Mouse (Mus musculus) urinary bladder, postnatal 10 days (tissue): ENCODE data around the gene Clock.

Source experiments
- DNase-seq: peaks from one replicate; pipeline ENCODE4 v3.0.0; 2022; ENCODE audit warnings: low spot score

Gene Clock

DNA sequence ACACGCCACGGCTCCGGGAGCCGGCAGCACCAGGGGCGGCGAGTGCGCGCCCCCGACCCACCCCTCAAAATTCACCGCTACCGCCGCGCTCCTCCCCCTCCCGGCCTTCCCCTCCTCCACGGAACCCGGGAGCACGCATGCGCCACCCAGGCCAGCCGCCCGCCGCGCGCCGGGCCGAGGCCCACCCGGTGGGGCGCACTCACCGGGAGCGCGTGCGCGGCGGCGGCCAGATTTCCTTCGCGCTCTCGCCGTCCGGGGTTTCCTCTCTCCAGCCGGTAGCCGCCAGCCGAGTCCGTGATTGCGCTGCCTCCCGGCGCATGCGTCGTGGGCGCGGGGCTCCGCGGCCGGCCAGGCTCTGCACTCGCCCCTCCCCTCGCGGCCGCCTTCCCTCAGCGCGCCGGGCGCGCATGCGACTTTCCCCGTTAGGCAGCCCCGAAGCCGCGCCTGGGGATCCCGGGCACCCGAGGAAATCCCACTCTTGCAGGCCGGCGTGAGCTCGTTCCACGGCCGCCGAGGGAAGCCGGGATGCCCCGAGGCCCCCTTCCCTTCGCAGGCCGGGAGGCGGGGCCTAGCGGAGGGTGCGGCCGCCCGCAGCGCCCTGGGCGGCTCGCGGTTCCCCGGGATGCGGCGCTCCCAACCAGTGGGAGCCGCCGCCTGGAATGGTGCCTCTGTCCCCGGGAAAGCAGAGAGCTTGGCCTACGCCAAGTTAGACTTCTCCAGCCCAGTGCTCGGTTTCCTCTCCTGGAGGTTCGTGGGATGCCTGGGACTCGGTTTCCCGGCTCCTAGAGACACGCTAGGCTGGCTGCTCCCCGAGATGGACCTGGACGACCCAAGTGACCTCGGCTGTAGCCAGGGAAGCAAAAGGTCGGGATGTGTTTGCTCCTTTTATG lies at the start of gene Clock:
TSS of gene Clock (minus strand) at position 341 of the 890 bp plus-strand sequence.
- DNase-seq = peak; percentile 40

GRCm38 (mm10) chr5:76351953-76352611 lies 47.5 kb upstream of the Clock start:
- no peak for DNase-seq

DNA sequence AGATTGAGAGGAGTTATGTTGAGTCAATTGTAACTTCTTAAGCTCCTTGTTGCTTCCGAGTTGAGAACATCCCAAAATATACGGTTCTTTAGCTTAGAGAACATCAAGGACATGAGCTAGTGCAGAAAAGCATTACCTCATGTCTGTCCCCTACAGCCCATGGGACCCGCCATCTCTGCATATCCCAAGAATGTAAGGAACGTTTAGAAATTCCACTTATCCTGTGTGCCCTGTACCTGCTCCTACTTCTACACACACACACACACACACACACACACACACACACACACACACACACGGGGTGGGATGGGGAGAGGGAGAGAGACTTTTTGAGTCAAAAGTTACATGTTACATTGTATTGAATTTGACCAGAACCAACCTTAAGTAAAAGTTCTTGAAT lies 46.9 kb upstream of the Clock start:
- no peak for DNase-seq

- DNase-seq = no peak
Observed at GRCm38 (mm10) chr5:76346137-76346536, 41.5 kb upstream of the Clock start.

DNA sequence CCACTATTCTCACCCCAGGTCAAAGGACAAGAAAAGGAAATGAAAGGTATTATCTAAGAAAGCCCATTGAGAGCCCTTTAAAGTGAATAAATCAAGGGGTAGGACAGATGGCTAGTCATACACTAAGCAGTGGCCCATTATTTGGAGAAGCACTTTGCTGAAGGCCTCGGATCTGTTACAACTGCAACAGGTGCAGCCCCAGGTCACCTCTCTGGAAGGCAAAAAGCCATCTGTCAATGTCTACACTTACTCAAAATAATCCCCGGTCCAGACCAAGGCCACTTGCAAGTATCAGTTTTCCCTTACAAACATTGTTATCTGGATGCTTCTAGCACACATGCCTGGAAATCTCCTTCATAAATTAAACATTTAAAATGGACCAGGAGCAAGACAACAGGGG lies 36.3 kb upstream of the Clock start:
- DNase-seq = no peak

- DNase-seq = no peak
Observed at GRCm38 (mm10) chr5:76337100-76337499, 32.5 kb upstream of the Clock start.

DNA sequence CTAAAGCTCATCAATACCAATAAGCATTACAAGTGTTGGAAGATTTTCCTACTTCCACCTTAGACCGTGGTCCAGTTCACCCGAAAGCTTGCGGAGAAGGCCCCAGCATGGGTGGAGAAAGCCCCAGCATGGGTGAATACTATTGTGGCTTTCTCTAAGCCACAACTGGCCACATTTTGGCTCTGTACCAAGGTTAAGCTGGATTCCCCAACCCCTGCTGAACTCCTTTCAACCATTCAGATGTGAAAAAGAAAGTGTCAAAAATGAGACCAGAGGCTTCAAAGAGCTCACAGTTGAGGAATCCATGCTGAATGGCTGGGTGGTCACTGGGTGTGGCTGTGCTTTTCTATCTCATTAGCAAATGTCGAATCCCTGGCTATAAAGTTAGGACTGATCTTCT lies 29.2 kb upstream of the Clock start:
- DNase-seq = no peak

- DNase-seq = no peak
Observed at GRCm38 (mm10) chr5:76330953-76331352, 26.4 kb upstream of the Clock start, which contains the start of gene Pdcl2. Gene Pdcl2, minus strand, starts transcription at chr5:76331156.

DNA sequence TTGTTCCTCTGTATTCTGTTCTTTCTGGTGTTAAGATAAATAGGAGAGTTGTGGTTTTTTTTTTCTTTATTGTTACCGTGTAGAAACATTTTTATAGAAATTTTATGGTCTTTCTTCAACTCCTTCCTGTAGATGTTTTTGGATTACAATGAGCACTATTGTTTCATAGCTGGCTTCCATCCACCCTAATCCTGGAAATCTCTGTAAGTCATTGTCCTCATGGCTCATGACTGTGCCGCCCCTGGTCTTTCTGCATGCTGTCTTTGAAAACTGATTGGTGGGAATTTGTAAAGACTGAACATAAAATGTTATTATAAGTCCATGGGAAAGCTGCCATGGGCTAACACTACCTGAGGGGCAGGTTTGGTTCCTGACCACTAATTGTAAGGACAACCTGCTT lies 22.7 kb upstream of the Clock start:
- DNase-seq = no peak

- DNase-seq = no peak
Observed at GRCm38 (mm10) chr5:76325113-76325512, 20.5 kb upstream of the Clock start.

DNA sequence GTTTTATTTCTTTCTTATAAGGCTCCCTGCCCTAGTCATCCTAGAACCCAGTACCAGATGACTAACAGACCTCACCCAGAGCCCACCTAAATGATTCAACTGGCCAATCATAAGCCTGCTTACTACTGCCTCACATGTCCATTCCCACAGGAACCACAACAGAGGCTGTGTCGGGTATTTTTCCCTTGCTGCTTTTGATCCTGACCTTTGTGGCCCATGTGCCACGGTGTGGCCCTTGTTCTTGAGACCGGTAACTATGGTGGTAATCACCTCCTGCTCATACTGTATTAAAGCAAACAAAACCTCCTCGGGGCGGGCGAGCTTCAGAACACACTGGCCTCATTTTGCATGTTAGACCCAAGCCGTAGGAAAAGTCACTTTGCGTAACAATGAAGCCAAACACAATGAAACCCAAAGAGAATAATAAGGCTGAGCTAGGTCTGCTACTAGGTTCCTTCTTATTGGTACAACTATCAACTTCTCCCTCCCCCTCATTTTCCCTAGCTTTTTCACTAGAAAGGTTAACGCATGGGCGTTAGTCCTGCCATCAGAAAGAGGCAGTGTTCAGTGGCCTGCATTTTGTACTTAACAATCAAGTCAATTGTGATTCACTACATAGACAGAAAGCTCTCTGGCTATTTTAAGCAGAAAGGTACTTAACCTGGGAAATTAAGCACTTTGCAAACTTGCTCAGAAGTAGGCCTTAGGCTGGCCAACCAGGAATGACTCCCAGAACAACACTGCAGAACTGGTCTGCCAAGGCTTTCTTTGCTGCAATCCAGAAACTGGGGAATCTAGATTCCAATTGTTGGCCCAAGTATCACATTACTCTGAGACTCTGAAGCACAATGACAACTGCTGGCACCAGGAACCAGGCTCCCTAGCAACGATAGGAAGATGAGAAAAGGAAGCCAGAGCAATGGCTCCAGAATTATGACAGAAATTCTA lies 16.9 kb upstream of the Clock start:
- no peak for DNase-seq

DNA sequence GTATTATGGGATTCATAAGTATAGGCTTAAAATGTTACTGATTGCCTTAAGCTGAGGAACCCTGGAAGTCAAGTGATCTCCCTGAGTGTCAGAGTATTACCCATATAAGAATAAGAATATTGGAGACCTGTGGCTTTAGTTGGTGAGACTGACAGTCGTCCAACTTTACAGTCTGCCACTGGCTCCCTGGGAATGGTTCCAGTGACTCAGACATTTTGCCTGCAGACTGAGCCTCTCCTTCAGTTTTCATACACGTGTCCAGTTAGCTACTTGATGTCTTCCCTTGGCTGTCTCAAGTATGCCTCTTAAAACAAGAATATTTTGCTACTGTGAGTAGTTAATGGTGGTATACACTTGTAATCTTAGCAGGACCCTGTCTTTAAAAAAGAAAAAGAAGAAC lies 3.6 kb upstream of the Clock start:
- no peak for DNase-seq

GRCm38 (mm10) chr5:76306261-76306660 lies 1.7 kb upstream of the Clock start:
- no peak for DNase-seq

DNA sequence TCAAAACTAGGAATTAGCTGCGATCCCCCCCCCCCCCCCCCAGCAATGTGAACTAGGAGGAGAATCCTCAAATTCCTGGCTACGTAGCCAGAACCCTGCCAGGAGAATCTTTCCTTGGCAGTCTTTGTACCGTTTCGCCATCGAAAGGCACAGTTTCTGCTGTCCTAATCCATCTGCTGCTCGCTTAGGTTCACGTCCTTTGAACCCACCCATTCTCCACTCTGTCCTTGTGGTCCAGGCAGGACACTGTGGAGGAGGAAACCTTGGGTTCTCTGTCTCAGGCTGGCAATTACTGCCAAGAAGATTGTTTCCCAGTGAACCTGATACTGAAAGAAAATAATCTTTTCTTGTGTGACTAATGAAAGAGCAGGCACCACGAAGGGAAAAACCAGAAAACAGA lies 1.0 kb upstream of the Clock start:
- DNase-seq = no peak

DNA sequence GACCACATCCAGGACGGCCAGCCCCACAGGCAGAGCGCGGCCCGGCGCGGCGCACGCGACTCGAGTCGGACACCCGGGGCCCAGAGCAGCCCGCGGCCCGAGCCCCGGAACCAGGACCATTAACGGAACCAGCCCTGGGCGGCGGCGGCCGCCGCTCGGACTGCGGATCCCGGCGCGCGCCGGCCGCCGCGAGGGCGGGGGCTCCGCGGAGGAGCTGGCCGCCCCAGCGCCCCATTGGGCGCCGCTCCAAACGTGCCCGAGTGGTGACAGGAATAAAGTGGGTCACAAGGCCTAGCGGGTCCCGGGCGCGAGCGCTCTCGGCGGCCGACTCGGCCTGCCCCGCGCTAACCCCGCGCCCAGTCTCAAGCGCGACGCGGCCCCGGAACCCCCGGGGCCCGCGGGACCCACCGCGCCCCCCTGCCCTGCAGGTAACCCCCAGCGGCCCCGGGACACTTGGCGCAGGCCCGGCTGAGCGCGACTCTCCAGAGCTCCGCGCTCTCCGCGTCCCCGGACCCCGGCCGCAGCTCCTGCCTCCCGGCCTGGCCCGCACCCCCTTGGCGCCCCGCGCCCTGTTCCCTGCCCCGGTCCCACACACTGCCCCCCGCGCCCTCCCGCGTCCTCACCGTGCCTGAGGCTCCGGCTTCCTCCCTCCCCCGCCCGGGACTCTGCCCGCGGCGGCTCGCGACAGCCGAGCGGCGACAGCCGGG lies 694 bp downstream of the Clock start:
- peak; percentile 35 for DNase-seq

- DNase-seq = no peak
Observed at GRCm38 (mm10) chr5:76303379-76303744, 1.2 kb downstream of the Clock start.

- no peak for DNase-seq
Observed at GRCm38 (mm10) chr5:76302009-76302408, 2.6 kb downstream of the Clock start.

GRCm38 (mm10) chr5:76289234-76289691 lies 15.3 kb downstream of the Clock start:
- no peak for DNase-seq

- DNase-seq = no peak
Observed at GRCm38 (mm10) chr5:76288256-76288655, 16.3 kb downstream of the Clock start.

DNA sequence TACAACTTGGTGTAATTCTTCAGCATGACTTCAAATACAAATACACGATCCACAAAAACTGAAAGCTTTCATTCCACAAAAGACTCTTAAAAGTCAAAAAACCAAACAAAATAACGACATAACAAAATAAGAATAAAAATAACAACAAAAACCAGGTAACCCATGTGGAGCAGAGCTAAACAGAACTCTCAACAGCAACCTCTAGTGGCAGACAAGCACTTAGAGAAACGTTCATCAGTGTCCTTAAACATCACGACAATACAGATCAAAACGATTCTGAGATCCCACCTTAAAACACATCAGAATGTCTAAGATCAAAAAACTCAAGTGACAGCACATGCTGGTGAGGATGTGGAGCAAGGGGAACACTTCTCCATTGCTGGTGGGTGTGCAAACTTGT lies 17.5 kb downstream of the Clock start:
- DNase-seq = no peak

DNA sequence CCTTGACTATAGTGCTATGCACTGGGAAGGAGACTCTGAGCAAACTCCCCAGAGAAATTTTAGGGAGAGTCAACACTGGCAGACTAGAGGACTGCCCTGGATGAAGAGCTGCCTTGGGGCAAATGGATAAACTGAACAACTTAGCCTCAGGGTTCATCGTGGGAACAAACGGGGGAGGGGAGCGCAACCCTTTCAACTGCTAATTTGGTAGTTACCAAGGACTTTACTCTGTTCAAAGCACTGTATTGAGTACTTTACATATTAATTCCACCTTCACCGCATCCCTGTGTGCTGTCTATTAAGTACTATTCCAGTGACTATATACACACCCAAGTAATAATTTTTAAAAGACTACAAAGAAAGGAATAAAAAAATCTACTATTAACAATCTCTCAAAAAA lies 18.9 kb downstream of the Clock start:
- no peak for DNase-seq

DNA sequence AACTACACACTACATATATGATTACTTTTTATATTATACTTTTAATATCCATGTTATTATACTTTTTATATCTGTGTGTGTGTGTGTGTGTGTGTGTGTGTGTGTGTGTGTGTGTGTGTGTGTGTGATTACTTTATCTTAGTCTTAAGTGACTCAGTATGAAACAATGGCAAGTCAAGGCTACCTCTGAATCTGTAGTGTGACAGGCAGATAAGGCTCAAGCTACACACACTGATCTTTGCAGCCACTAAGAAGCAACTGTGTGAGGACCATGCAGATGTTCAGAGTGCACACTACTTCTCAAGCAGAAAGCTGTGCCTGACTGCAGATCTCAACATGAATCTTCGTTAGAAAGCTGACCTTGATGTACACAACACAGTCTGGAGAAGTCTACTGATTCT lies 20.7 kb downstream of the Clock start:
- DNase-seq = no peak
